Mouse (Mus musculus): ENCODE measurements at regions not wholly inside any gene's neighbourhood (a gene's known extent, or its start where the extent isn't known, plus 50 kb on each side); places are given as distances from the start of the nearest gene placed in this dataset.

DNA sequence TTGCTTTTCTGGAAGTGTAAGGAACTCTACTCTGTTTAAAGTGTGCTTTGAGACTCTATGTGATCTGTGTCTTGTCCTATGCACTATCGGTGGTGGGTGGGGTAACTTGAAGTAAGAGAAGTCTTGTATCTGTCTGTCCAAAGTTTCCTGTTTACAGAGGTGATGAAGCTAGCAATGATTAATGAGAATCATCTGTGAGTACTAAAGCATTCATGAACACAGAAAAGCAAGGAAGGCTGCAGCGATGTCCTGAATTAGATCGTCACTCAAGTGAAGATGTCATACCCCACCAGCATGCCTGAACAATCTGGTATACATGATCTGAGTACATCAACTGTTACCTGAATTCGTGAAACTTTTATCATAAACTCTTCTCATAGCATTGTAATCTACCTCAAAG lies 85.4 kb upstream of the Pgr start:
- no peak for TF ChIP-seq CTCF (IDR thresholded peaks at IDR 0.05; ENCODE audit: insufficient read depth, low read length)
- TF ChIP-seq POLR2A (IDR thresholded peaks at IDR 0.05; ENCODE audit: borderline replicate concordance, extremely low read depth, low read depth, low read length): no peak
